Mouse (Mus musculus) embryonic facial prominence, embryonic 15.5 days (tissue): ENCODE measurements around the gene Il2rb. TPM values are rescaled to one million over a fixed set of nuclear protein-coding genes. Genes with fewer than 3 reads are reported as not detected.
A peak's percentile ranks its signal among the peaks of the same experiment; 100 is the strongest.

Source experiments
- ATAC-seq: fragments of 200-750 bp; cut with Nextera tagmentation; 2 replicates; pipeline ENCODE4 v1.8.0; 2017; ENCODE audit warnings: low read depth, moderate TSS enrichment; ENCODE audit not compliant: insufficient number of reproducible peaks, low FRiP score, low TSS enrichment
- H3K27ac ChIP-seq: fragments of 300-500 bp; sonication (generic); replicated peaks from 2 replicates; pipeline ENCODE4 v1.5.1; 2015; ENCODE audit warnings: mild to moderate bottlenecking, inconsistent platforms
- H3K27me3 ChIP-seq: fragments of 300-500 bp; sonication (generic); 2 replicates; pipeline ENCODE4 v1.6.1; 2015; ENCODE audit warnings: inconsistent platforms
- H3K36me3 ChIP-seq: fragments of 300-500 bp; sonication (generic); 2 replicates; pipeline ENCODE4 v1.6.1; 2015; ENCODE audit warnings: mild to moderate bottlenecking, inconsistent platforms
- H3K4me1 ChIP-seq: fragments of 300-500 bp; sonication (generic); 2 replicates; pipeline ENCODE4 v1.6.1; 2015; ENCODE audit warnings: inconsistent platforms
- H3K4me2 ChIP-seq: fragments of 300-500 bp; sonication (generic); replicated peaks from 2 replicates; pipeline ENCODE4 v1.6.1; 2015; ENCODE audit warnings: mild to moderate bottlenecking, inconsistent platforms
- H3K4me3 ChIP-seq: fragments of 300-500 bp; sonication (generic); replicated peaks from 2 replicates; pipeline ENCODE4 v1.5.1; 2015; ENCODE audit warnings: mild to moderate bottlenecking, inconsistent platforms
- H3K9ac ChIP-seq: fragments of 300-500 bp; sonication (generic); 2 replicates; pipeline ENCODE4 v1.6.1; 2015; ENCODE audit warnings: inconsistent platforms
- H3K9me3 ChIP-seq: fragments of 300-500 bp; sonication (generic); replicated peaks from 2 replicates; pipeline ENCODE4 v1.6.1; 2016; ENCODE audit warnings: inconsistent platforms
- WGBS: fragments of 180-500 bp; shearing (Covaris S2); methylation state at CpG from one replicate; pipeline ENCODE4 v1.1.7; 2015; 5-methylcytosine and 5-hydroxymethylcytosine counted together
- polyA plus RNA-seq: library from polyadenylated mRNA; unstranded; fragments of >200 nt; fragmentation: Nextera tagmentation; extraction: Ambion mirVana; gene quantifications from 2 replicates; pipeline ENCODE4 v1.2.1, GENCODE M21; 2015

Il2rb gene
- polyA plus RNA-seq, 1 experiment from 2014 or later, result 0.41 TPM

DNA sequence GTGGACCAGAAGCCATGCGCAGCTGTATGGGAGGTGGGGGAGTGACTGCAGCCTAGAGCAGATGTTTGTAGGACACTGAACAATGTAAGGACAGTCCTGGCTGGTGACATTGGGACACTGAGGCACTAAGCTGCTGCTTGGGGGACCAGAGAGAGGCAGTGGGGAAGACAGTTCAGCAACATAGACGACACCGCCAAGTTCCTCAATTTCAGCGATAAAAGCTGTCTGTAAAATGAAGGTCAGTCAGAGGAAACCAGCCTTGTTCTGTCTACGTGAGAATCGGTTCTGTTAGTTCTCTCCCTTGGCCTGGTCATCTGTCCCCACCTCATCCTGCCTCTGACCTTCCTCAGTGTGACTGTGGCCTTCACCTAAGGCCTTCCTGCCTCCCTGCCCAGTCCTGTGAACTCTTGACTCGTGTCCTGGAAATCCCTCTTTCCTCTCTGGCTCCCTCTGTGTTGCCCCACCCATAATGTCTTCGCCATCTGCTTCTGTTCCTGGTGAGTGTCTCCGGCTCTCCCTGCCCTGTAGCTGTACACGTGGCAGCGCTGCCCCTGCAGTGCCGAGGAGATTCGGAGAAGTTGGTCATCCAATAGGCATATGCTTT lies 25.1 kb upstream of the Il2rb start:
- Histone ChIP-seq H3K4me2 (no peak overlapping the region), H3K9ac (no peak overlapping the region), H3K27ac (peak overlapping the region; percentile 14; the same call in 1 of the 2 replicates), H3K36me3 (peaks cover 12% of the 10 kb centered on the region), H3K4me3 (no peak overlapping the region), H3K4me1 (peaks cover 36% of the 10 kb centered on the region), H3K9me3 (no peaks in the 10 kb centered on the region), H3K27me3 (no peaks in the 10 kb centered on the region)
- WGBS, result 54% methylated on average over 13 of the region's 13 CpGs
- no peak for ATAC-seq

GRCm38 (mm10) chr15:78518221-78518620 lies 23.1 kb upstream of the Il2rb start:
- H3K4me1 ChIP-seq, result peaks cover 46% of the 10 kb centered on the region

DNA sequence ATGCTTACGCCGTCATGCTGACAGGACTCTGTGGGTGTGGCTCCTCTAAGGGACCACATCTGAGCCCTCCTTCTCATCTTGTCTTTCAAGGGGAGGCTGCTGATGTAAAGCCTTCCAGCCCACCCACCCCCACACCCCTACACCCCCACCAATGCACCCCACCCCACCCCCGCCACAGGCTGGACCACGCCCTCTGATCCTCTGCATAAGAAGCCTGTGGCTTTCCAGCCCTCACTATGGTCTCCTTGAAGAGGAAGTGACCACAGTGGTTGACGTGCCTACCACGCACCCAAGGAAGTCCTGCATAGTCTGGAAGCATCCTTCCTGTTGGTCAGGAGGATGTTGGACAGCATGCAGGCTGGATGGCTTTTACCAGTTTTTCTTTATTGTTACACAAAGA lies 20.7 kb upstream of the Il2rb start:
- 29% methylated on average over 6 of the region's 6 CpGs for WGBS
- Histone ChIP-seq H3K9me3 (no peaks in the 10 kb centered on the region), H3K4me2 (no peak overlapping the region), H3K9ac (no peak overlapping the region), H3K27me3 (no peaks in the 10 kb centered on the region), H3K36me3 (no peaks in the 10 kb centered on the region), H3K27ac (peak overlapping the region; percentile 87), H3K4me3 (no peak overlapping the region), H3K4me1 (peaks cover 42% of the 10 kb centered on the region)
- ATAC-seq, result peak; percentile 66; the same call in 1 of the 2 replicates

More at GRCm38 (mm10) chr15:78518221-78518620, 23.1 kb upstream of the Il2rb start:
- Histone ChIP-seq H3K4me3 (no peak overlapping the region), H3K4me2 (no peak overlapping the region), H3K9ac (no peak overlapping the region), H3K27me3 (no peaks in the 10 kb centered on the region), H3K36me3 (no peaks in the 10 kb centered on the region), H3K27ac (no peak overlapping the region), H3K9me3 (no peaks in the 10 kb centered on the region)
- 50% methylated on average over 7 of the region's 7 CpGs for WGBS
- ATAC-seq, result no peak

DNA sequence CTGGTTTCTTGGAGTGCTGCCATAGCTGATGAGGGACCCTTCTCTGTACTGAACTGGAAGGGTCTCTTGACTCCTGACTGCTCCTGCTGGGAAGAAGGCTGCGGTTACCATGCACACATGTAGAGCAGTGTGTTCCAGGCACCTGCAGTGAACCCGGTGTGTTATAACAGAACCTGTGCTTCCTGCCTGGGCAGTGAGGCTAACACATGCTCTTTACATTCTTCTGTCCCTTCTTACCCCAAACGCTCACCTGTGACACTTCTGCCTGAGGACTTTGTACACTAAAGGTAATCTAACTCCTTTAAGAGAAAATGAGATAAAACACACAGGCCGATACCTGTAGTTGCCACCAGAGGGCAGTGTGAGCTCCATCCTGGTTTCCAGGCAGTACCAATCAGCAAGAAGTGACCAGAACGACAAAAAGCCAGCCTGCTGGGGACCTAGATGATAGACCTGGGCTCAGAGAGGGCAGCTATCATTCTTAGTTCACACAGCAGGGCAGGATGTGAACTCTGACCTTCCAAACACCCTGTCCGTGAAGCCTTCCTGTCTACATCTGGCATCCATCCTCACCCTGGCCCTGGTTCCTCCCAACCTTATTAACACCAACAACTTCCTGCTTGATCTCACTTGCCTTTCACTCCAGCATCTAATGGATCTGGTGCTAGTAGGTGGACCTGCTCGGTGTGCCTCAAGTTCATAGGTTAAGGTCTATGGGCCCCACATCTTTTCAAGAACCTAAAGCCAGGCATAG lies 19.5 kb upstream of the Il2rb start:
- H3K9ac ChIP-seq, result no peak overlapping the region
- ATAC-seq, result no peak
- no peak overlapping the region for H3K4me2 ChIP-seq
- H3K27ac ChIP-seq, result peak overlapping the region; percentile 87
- H3K9me3 ChIP-seq, result no peaks in the 10 kb centered on the region
- 26% methylated on average over 7 of the region's 7 CpGs for WGBS
- H3K27me3 ChIP-seq, result no peaks in the 10 kb centered on the region
- no peaks in the 10 kb centered on the region for H3K36me3 ChIP-seq
- no peak overlapping the region for H3K4me3 ChIP-seq
- peaks cover 42% of the 10 kb centered on the region for H3K4me1 ChIP-seq

DNA sequence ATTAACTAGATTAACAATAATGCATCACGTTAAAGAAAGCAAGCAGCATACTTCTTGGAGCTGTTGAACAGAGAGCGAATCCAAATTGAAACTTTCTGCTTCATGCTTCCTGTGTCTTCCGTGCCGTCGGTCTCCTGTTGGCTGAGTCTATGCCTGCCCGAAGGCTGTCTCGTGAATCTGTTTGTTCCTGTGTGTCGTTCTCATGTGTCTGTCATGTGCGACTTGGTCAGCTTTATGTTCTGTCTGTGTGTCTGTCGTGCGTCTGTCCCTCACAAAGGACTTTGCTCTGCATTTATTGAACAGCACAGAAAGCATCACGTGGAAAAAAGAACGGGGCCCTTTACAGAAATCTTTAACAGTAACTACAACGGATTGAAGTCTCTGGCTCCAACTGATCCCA lies 17.9 kb upstream of the Il2rb start:
- Histone ChIP-seq H3K36me3 (no peaks in the 10 kb centered on the region), H3K4me3 (no peak overlapping the region), H3K4me1 (peaks cover 39% of the 10 kb centered on the region), H3K27ac (no peak overlapping the region), H3K9ac (no peak overlapping the region), H3K4me2 (no peak overlapping the region), H3K9me3 (no peaks in the 10 kb centered on the region), H3K27me3 (no peaks in the 10 kb centered on the region)
- WGBS, result 76% methylated on average over 14 of the region's 14 CpGs
- ATAC-seq, result no peak

DNA sequence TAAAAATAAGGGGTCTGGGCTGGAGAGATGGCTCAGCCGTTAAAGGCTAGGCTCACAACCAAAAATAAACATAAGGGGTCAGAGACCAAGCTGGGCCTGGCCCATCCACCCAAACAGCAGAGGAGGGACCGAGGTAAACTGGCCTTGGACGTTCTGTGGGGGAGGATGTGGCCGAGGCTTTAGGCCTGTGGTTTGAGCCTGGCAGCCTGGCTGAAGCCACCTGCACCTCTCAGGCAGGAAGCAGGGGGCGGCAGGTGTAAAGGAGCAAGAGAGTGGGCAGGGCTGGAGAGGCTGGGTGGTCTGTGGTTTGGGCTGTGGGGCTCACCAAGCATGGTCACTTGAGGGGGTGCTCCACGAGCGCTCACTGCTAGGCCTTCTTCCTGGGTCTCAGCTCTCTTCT lies 16.9 kb upstream of the Il2rb start:
- no peak for ATAC-seq
- Histone ChIP-seq H3K27me3 (no peaks in the 10 kb centered on the region), H3K4me2 (no peak overlapping the region), H3K36me3 (no peaks in the 10 kb centered on the region), H3K27ac (no peak overlapping the region), H3K9ac (no peak overlapping the region), H3K4me3 (no peak overlapping the region), H3K9me3 (no peaks in the 10 kb centered on the region), H3K4me1 (peaks cover 35% of the 10 kb centered on the region)
- 79% methylated on average over 7 of the region's 7 CpGs for WGBS

DNA sequence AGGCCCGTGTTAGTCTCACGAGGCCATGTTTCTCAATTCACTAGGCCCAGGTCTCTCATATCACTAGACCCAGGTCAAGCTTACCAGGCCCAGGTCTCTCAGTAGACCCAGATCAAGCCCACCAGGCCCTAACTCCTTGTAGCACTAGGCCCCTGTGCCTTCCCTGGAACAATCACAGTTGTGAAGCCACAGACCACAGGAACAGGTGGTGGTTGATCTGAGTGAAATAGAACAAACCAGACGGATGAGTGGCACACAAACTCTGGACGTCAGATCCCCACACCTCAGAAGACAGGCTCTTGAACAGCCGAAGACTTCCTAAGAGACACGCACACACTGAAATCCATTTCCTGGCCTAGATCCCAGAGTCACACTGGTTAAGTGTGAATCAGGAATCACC lies 15.7 kb upstream of the Il2rb start:
- Histone ChIP-seq H3K9ac (no peak overlapping the region), H3K36me3 (no peaks in the 10 kb centered on the region), H3K27ac (no peak overlapping the region), H3K4me3 (no peak overlapping the region), H3K9me3 (no peaks in the 10 kb centered on the region), H3K27me3 (no peaks in the 10 kb centered on the region), H3K4me1 (peaks cover 24% of the 10 kb centered on the region), H3K4me2 (no peak overlapping the region)
- 89% methylated on average over 6 of the region's 6 CpGs for WGBS
- ATAC-seq, result no peak

- no peaks in the 10 kb centered on the region for H3K27me3 ChIP-seq
- H3K27ac ChIP-seq, result no peak overlapping the region
- WGBS, result 66% methylated on average over 8 of the region's 8 CpGs
- H3K9me3 ChIP-seq, result no peaks in the 10 kb centered on the region
- H3K9ac ChIP-seq, result no peak overlapping the region
- H3K4me2 ChIP-seq, result no peak overlapping the region
- no peak for ATAC-seq
- no peaks in the 10 kb centered on the region for H3K36me3 ChIP-seq
- H3K4me1 ChIP-seq, result peaks cover 20% of the 10 kb centered on the region
- H3K4me3 ChIP-seq, result no peak overlapping the region
These were observed 15.1 kb upstream of the Il2rb start for GRCm38 (mm10) chr15:78510121-78510576.

GRCm38 (mm10) chr15:78509297-78509899 lies 14.3 kb upstream of the Il2rb start:
- Histone ChIP-seq H3K27ac (no peak overlapping the region), H3K4me2 (no peak overlapping the region)
- WGBS, result 51% methylated on average over 12 of the region's 12 CpGs

DNA sequence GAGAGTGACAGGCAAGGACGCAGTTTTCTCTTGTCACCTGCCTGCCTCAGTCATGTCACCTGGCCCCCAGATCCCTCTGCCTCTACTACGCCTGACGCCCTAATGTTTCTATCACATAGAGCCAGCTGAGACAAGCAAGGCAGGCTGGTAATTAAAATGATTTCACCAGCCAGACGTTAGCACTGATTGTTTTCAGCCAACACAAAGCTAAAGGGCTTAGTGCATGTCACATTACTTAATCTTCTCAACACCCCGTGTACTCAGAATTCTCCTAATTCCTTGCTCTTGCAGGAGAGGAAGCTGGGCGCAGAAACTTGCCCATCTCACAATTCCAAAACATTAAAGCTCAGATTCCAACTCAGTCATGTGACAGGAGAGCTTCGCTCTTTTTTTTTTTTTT lies 13.4 kb upstream of the Il2rb start:
- no peak overlapping the region for H3K4me2 ChIP-seq
- no peaks in the 10 kb centered on the region for H3K27me3 ChIP-seq
- H3K9me3 ChIP-seq, result no peaks in the 10 kb centered on the region
- H3K9ac ChIP-seq, result no peak overlapping the region
- peaks cover 11% of the 10 kb centered on the region for H3K4me1 ChIP-seq
- 48% methylated on average over 7 of the region's 7 CpGs for WGBS
- no peak overlapping the region for H3K4me3 ChIP-seq
- no peak overlapping the region for H3K27ac ChIP-seq
- H3K36me3 ChIP-seq, result no peaks in the 10 kb centered on the region
- no peak for ATAC-seq

More at GRCm38 (mm10) chr15:78509297-78509899, 14.3 kb upstream of the Il2rb start:
- peaks cover 14% of the 10 kb centered on the region for H3K4me1 ChIP-seq
- no peak overlapping the region for H3K9ac ChIP-seq
- no peaks in the 10 kb centered on the region for H3K9me3 ChIP-seq
- no peaks in the 10 kb centered on the region for H3K36me3 ChIP-seq
- no peak overlapping the region for H3K4me3 ChIP-seq
- H3K27me3 ChIP-seq, result no peaks in the 10 kb centered on the region
- no peak for ATAC-seq

- H3K4me3 ChIP-seq, result no peak overlapping the region
- H3K27ac ChIP-seq, result no peak overlapping the region
- 78% methylated on average over 3 of the region's 3 CpGs for whole genome bisulfite sequencing
- no peak overlapping the region for H3K4me2 ChIP-seq
- H3K36me3 ChIP-seq, result no peaks in the 10 kb centered on the region
- no peak for ATAC-seq
- H3K27me3 ChIP-seq, result no peaks in the 10 kb centered on the region
- no peaks in the 10 kb centered on the region for H3K9me3 ChIP-seq
- H3K9ac ChIP-seq, result no peak overlapping the region
- H3K4me1 ChIP-seq, result peaks cover 10% of the 10 kb centered on the region
These were observed 10.5 kb upstream of the Il2rb start for GRCm38 (mm10) chr15:78505541-78505940.
